Mouse (Mus musculus) brain, embryonic 14.5 days (tissue): ENCODE data around the gene Tle6.

ENCODE experiments used
- CTCF ChIP-seq: fragments of 200-500 bp; IDR thresholded peaks from 2 replicates; pipeline ENCODE4 v1.5.1; 2012; ENCODE audit warnings: inconsistent platforms, mild to moderate bottlenecking, moderate library complexity, borderline replicate concordance; ENCODE audit not compliant: insufficient read depth, insufficient read length; ENCODE audit errors: extremely low read depth
- POLR2A ChIP-seq: fragments of 200-500 bp; IDR thresholded peaks from 2 replicates; pipeline ENCODE4 v1.6.1; 2012; ENCODE audit warnings: mild to moderate bottlenecking, inconsistent platforms, borderline replicate concordance; ENCODE audit not compliant: poor library complexity, insufficient read depth, insufficient read length, severe bottlenecking; ENCODE audit errors: extremely low read depth

- no peak for TF ChIP-seq CTCF
- no peak for TF ChIP-seq POLR2A
These were observed 32.6 kb upstream of the Tle6 start for GRCm38 (mm10) chr10:81633253-81634099.
